Mouse (Mus musculus): ENCODE data around the gene 6330409D20Rik.

6330409D20Rik gene

GRCm38 (mm10) chr2:32752181-32752580, 11.4 kb upstream of the 6330409D20Rik start:
- no peak for DNase-seq

GRCm38 (mm10) chr2:32751665-32752033, 10.8 kb upstream of the 6330409D20Rik start:
- DNase-seq, result no peak

GRCm38 (mm10) chr2:32750887-32751664, 10.3 kb upstream of the 6330409D20Rik start:
- DNase-seq, result no peak

- DNase-seq, result no peak
These were observed 9.4 kb upstream of the 6330409D20Rik start for GRCm38 (mm10) chr2:32750199-32750598.

GRCm38 (mm10) chr2:32749082-32749481, 8.3 kb upstream of the 6330409D20Rik start:
- no peak for DNase-seq

GRCm38 (mm10) chr2:32744272-32744982, 3.6 kb upstream of the 6330409D20Rik start:
- DNase-seq, result no peak

GRCm38 (mm10) chr2:32742173-32742531, 1.3 kb upstream of the 6330409D20Rik start:
- DNase-seq, result peak; percentile 92 to 97

- DNase-seq, result peak; percentile 80 to 82
These were observed 707 bp upstream of the 6330409D20Rik start for GRCm38 (mm10) chr2:32741273-32742172.

GRCm38 (mm10) chr2:32739311-32739710, 1.5 kb downstream of the 6330409D20Rik start:
- DNase-seq, result no peak

- no peak for DNase-seq
These were observed 3.8 kb downstream of the 6330409D20Rik start for GRCm38 (mm10) chr2:32737008-32737407.

GRCm38 (mm10) chr2:32736306-32736829, 4.4 kb downstream of the 6330409D20Rik start:
- DNase-seq, result no peak

- no peak for DNase-seq
These were observed 5.9 kb downstream of the 6330409D20Rik start for GRCm38 (mm10) chr2:32734933-32735332.

- no peak for DNase-seq
These were observed 6.3 kb downstream of the 6330409D20Rik start for GRCm38 (mm10) chr2:32734480-32734879.

- no peak for DNase-seq
These were observed 8.1 kb downstream of the 6330409D20Rik start for GRCm38 (mm10) chr2:32732695-32733094.

GRCm38 (mm10) chr2:32731911-32732310, 8.9 kb downstream of the 6330409D20Rik start:
- no peak for DNase-seq

GRCm38 (mm10) chr2:32730854-32731253, 10.0 kb downstream of the 6330409D20Rik start:
- no peak for DNase-seq

GRCm38 (mm10) chr2:32729547-32729946, 11.3 kb downstream of the 6330409D20Rik start:
- DNase-seq, result no peak

GRCm38 (mm10) chr2:32728463-32728862, 12.4 kb downstream of the 6330409D20Rik start:
- DNase-seq, result no peak

GRCm38 (mm10) chr2:32727435-32727834, 13.4 kb downstream of the 6330409D20Rik start:
- DNase-seq, result peak; percentile 82 to 96

GRCm38 (mm10) chr2:32724832-32725790, 15.7 kb downstream of the 6330409D20Rik start:
- no peak for DNase-seq

- no peak for DNase-seq
These were observed 16.7 kb downstream of the 6330409D20Rik start for GRCm38 (mm10) chr2:32724149-32724548.

- DNase-seq, result no peak
These were observed 18.2 kb downstream of the 6330409D20Rik start for GRCm38 (mm10) chr2:32722581-32722980.
